Mouse (Mus musculus) neural tube, embryonic 14.5 days (tissue): ENCODE results near the gene Vps4a. TPM values are rescaled to one million over a fixed set of nuclear protein-coding genes. Genes with fewer than 3 reads are reported as not detected.

Source experiments
- ATAC-seq: fragments of 200-750 bp; cut with Nextera tagmentation; 2 replicates; pipeline ENCODE4 v1.8.0; 2017; ENCODE audit warnings: low read depth, mild to moderate bottlenecking, moderate TSS enrichment, moderate library complexity
- H3K27ac ChIP-seq: fragments of 300-500 bp; sonication (generic); 2 replicates; pipeline ENCODE4 v1.5.1; 2014; ENCODE audit warnings: low read depth, mild to moderate bottlenecking, control low read depth, low read length, moderate library complexity, mixed read lengths
- H3K27me3 ChIP-seq: fragments of 300-500 bp; sonication (generic); 2 replicates; pipeline ENCODE4 v1.6.1; 2014; ENCODE audit warnings: low read length; ENCODE audit not compliant: control insufficient read depth, insufficient read depth
- H3K36me3 ChIP-seq: fragments of 300-500 bp; sonication (generic); 2 replicates; pipeline ENCODE4 v1.6.1; 2014; ENCODE audit warnings: low read length, mixed read lengths; ENCODE audit not compliant: control insufficient read depth, insufficient read depth
- H3K4me1 ChIP-seq: fragments of 300-500 bp; sonication (generic); 2 replicates; pipeline ENCODE4 v1.6.1; 2014; ENCODE audit warnings: low read length; ENCODE audit not compliant: control insufficient read depth, insufficient read depth
- H3K4me2 ChIP-seq: fragments of 300-500 bp; sonication (generic); 2 replicates; pipeline ENCODE4 v1.6.1; 2014; ENCODE audit warnings: mild to moderate bottlenecking, low read depth, low read length, control low read depth
- H3K4me3 ChIP-seq: fragments of 300-500 bp; sonication (generic); 2 replicates; pipeline ENCODE4 v1.5.1; 2014; ENCODE audit warnings: low read depth, low read length, control low read depth, mixed read lengths
- H3K9ac ChIP-seq: fragments of 300-500 bp; sonication (generic); replicated peaks from 2 replicates; pipeline ENCODE4 v1.6.1; 2014; ENCODE audit warnings: low read depth, mild to moderate bottlenecking, control low read depth, low read length, mixed read lengths
- H3K9me3 ChIP-seq: fragments of 300-500 bp; sonication (generic); 2 replicates; pipeline ENCODE4 v1.6.1; 2016; ENCODE audit warnings: low read length; ENCODE audit not compliant: control insufficient read depth
- WGBS: fragments of 180-500 bp; shearing (Covaris S2); extraction: QIAGEN DNeasy Blood & Tissue Kit; methylation state at CpG from one replicate; pipeline ENCODE4 v1.1.7; 2014; 5-methylcytosine and 5-hydroxymethylcytosine counted together
- polyA plus RNA-seq: library from polyadenylated mRNA; unstranded; fragments of >200 nt; fragmentation: Nextera tagmentation; extraction: Ambion mirVana; gene quantifications from 2 replicates; pipeline ENCODE4 v1.2.1, GENCODE M21; 2014

Vps4a gene
- polyA plus RNA-seq, 1 experiment from 2014 or later: 155 TPM

DNA sequence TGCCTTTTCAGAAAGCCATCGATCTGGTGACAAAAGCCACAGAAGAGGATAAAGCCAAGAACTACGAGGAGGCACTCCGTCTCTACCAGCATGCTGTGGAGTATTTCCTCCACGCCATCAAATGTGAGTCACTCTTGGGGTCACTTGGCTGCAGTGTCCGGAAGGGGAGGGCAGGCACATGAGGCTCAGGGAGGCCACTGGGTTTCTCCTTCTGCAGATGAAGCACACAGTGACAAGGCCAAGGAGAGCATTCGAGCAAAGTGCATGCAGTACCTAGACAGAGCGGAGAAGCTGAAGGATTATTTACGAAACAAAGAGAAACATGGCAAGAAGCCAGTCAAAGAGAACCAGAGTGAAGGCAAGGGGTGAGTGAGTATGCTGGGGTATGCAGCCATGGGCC is 5.6 kb downstream of the Vps4a start:
- 89% methylated on average over 8 of the region's 8 CpGs for WGBS
- ATAC-seq: no peak
- no peak overlapping the region for H3K9ac ChIP-seq
- peaks cover 15% of the 10 kb centered on the region; the same call in 1 of the 2 replicates for H3K4me1 ChIP-seq
- no peaks in the 10 kb centered on the region for H3K27me3 ChIP-seq
- no peak overlapping the region for H3K4me2 ChIP-seq
- no peak overlapping the region for H3K27ac ChIP-seq
- no peak overlapping the region for H3K4me3 ChIP-seq
- peaks cover 32% of the 10 kb centered on the region for H3K36me3 ChIP-seq
- no peaks in the 10 kb centered on the region for H3K9me3 ChIP-seq

DNA sequence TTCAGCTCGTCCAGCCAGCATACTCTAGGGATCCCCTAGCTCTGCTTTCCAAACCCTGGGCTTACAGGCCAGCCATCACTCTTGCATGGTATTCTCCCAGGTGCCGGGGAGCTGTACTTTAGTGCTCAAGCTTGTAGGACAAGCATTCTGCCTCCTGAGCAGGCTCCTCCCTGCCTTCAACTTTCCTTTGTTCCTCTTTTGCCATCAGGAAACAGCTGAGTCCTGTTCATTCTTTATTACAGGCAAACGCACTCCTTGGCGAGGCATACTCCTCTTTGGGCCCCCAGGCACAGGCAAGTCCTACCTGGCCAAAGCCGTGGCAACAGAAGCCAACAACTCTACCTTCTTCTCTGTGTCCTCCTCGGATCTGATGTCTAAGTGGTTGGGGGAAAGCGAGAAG is 9.6 kb downstream of the Vps4a start:
- 85% methylated on average over 7 of the region's 7 CpGs for WGBS
- Histone ChIP-seq H3K27me3 (no peaks in the 10 kb centered on the region), H3K9me3 (no peaks in the 10 kb centered on the region), H3K4me1 (no peaks in the 10 kb centered on the region), H3K27ac (no peak overlapping the region), H3K4me2 (no peak overlapping the region), H3K36me3 (peaks cover 70% of the 10 kb centered on the region), H3K9ac (no peak overlapping the region), H3K4me3 (no peak overlapping the region)
- ATAC-seq: no peak

DNA sequence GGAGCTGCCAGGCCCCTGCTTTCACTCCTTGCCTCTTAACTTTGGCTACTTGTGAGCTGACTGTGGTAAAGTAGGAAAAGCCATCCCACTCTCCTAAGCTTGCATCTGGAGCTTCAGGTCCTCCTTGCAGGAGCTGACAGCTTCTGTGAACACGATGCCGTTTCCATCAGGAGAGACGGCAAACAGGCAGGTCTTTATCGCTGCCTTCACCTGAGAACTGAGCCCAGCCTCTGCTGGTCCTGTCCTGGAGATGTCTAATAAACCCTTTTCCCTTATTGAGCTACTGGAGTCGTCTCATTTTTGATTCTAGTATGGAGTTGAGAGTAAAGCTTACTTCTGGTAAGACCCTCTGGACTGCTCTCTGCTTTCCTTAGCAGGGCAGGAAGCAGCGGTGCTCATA is 14.5 kb downstream of the Vps4a start:
- Histone ChIP-seq H3K27ac (no peak overlapping the region), H3K4me3 (no peak overlapping the region), H3K36me3 (peaks cover 69% of the 10 kb centered on the region), H3K27me3 (no peaks in the 10 kb centered on the region; the same call in 1 of the 2 replicates), H3K9me3 (no peaks in the 10 kb centered on the region), H3K4me1 (0 out of 2 replicates have a peak, but pooled peaks cover 2% of the 10 kb centered on the region), H3K4me2 (no peak overlapping the region), H3K9ac (no peak overlapping the region)
- 96% methylated on average over 6 of the region's 6 CpGs for WGBS
- no peak for ATAC-seq

DNA sequence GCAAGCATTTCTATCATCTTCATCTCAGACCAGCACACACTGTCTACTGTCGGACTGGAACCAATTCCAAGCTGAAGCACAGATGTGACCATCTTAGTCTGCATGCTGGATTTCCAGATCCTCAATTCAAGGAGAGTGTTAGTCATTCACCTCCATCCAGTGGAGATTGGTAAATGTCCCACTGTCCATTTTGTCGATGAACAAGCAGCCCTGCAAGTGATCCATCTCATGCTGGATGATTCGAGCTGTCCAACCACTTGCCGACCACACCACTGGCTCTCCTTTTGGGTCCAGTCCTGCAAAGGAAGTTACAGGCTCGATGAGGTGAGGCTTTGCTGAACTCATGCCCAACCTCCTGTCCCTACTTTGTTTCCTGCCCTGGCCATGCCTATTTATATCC is 16.0 kb downstream of the Vps4a start:
- Histone ChIP-seq H3K27ac (no peak overlapping the region), H3K4me3 (no peak overlapping the region), H3K9ac (no peak overlapping the region), H3K27me3 (no peaks in the 10 kb centered on the region; the same call in 1 of the 2 replicates), H3K9me3 (no peaks in the 10 kb centered on the region), H3K4me2 (no peak overlapping the region), H3K36me3 (peaks cover 68% of the 10 kb centered on the region), H3K4me1 (0 out of 2 replicates have a peak, but pooled peaks cover 2% of the 10 kb centered on the region)
- no peak for ATAC-seq
- 92% methylated on average over 5 of the region's 5 CpGs for WGBS

DNA sequence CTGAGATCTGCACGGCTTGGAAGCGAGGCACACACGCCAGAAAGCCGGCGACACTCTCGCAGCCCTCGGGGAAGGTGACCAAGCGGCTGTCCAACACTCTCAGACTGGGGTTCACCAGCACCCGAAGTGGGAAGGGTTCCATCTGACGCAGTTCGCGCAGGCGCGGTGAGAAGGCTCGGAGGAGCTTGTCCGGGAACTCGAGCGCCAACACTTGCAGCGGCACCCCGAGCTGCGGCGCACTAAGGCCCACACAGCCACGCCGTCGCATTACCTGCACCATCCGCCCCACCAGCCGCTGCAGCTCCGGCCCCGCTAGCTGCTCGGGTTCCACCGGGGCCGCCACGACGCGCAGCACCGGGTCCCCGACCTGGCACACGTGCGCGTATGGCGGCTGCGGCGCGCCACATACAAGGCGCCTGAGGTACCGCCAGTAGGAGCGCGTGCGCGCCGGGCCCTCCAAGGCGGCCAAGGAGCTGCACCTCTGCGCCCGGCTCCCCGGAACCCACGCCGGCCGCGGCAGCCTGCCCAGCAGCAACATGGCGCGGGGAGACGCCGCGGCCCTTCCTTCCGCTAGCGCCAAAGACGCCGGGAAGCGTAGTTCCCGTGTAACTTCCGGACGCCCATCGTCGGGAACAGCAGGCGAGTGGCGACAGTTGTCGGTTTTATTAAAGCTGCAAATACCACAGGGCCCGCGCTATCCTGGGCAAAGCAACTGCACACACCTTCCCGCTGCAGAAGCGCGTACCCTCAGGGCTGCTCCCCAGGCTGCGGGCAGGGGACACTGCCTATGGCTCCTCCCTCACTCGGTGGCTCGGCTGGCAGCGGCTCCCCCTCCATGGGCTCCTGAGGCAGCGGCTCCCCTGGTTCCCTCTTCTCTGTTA is 17.3 kb downstream of the Vps4a start, which contains the start of gene Pdf:
Pdf (minus strand) TSS at position 554 of the 881 bp plus-strand sequence.
- Histone ChIP-seq H3K4me1 (0 out of 2 replicates have a peak, but pooled peaks cover 2% of the 10 kb centered on the region), H3K27me3 (no peaks in the 10 kb centered on the region; the same call in 1 of the 2 replicates), H3K9ac (peak within 1 kb of the TSS; percentile 54), H3K9me3 (no peaks in the 10 kb centered on the region), H3K27ac (peak within 1 kb of the TSS; percentile 78), H3K4me3 (peak within 1 kb of the TSS; percentile 57), H3K4me2 (peak within 1 kb of the TSS; percentile 93), H3K36me3 (peaks cover 65% of the 10 kb centered on the region)
- under 1% methylated on average over 85 of the region's 87 CpGs for WGBS
- peak; percentile 87 for ATAC-seq

DNA sequence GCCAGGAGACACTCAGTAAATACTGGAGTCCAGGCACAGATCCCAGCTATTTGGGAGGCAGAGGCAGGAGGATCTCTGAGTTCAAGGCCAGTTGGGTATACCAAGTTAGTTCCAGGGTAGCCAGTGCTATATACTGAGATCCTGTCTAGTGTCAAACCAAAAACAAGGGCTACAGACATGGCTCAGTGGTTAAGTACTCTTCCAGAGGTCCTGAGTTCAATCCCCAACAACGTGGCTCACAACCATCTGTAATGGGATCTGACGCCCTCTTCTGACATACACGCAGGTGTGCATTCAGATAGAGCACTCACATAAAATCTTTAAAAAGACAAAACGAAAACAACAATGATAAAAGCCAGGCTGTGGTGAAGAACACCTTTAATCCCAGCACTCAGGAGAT is 18.5 kb downstream of the Vps4a start:
- H3K36me3 ChIP-seq: peaks cover 55% of the 10 kb centered on the region
- no peak for ATAC-seq
- H3K4me2 ChIP-seq: 0 out of 2 replicates have a peak overlapping the region, but pooled peaks have one; percentile 93
- no peak overlapping the region for H3K9ac ChIP-seq
- H3K27ac ChIP-seq: no peak overlapping the region
- H3K9me3 ChIP-seq: no peaks in the 10 kb centered on the region
- no peaks in the 10 kb centered on the region; the same call in 1 of the 2 replicates for H3K27me3 ChIP-seq
- WGBS: 96% methylated on average over 4 of the region's 4 CpGs
- no peak overlapping the region for H3K4me3 ChIP-seq
- H3K4me1 ChIP-seq: 0 out of 2 replicates have a peak, but pooled peaks cover 2% of the 10 kb centered on the region

DNA sequence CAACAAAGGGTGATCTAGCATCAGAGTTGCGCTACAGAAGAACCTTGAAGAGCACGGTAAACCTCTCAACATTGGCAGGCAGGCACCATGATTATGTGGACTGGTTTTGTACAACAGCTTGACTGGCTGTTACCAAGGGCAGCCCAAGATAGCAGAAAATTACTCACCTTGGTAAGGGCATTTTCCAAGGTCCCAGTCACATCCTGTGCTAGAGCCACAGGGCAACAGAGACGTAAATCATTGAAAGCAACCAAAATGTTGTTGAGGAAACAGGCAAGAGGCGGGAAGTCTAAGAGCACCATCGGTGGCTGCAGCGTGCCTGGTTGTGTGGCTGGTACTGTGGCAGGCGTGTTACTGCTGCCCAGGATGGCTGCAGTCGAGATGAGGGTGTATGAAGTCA is 21.0 kb downstream of the Vps4a start:
- H3K4me2 ChIP-seq: no peak overlapping the region
- H3K27ac ChIP-seq: no peak overlapping the region
- H3K36me3 ChIP-seq: peaks cover 30% of the 10 kb centered on the region
- H3K4me1 ChIP-seq: peaks cover 6% of the 10 kb centered on the region; the same call in 1 of the 2 replicates
- peaks cover 3% of the 10 kb centered on the region; the same call in 1 of the 2 replicates for H3K27me3 ChIP-seq
- no peaks in the 10 kb centered on the region for H3K9me3 ChIP-seq
- 97% methylated on average over 8 of the region's 8 CpGs for WGBS
- no peak overlapping the region for H3K9ac ChIP-seq
- ATAC-seq: no peak
- H3K4me3 ChIP-seq: no peak overlapping the region

DNA sequence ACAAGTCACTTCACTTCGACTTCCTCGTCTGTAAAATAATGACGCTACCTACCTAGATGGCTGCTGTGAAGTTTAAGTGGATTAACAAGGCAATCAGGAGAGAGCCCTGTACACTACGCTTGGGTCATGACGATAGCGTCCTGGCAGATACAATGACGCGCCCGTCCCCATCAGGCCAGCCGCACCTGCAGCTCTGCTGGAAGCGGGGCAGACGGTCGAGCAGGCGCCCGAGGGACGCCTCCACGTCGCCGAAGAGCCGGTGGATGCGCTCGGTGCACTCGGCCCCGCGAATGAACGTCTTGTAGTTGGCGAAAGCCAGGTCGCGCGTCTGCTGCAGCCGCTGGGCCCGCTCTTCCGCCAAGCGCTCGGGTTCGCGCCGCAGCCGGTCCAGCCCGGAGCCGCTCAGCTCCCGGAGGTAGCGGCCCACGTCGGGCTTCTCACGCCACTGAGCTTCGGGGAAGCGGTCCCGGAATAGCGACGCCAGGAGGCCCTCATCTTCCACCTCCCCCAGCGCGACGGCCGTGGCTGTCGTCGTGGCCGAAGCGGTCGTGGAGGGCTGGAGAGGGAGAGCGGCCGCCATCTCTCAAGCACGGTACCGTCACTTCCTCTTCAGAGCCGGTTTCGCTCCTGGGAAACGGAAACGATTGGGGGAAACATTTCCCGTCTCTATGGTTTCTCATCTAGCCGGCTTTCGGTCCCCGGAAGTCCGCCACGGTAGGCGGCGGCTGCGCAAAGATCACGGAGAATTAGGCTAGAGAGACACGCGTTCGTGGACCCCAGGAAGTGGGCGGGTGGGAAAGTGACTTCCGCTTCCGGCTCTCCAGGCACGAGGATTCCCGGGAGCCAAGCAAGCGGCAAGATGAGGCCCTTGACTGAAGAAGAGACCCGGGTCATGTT is 25.3 kb downstream of the Vps4a start, which contains the start of the genes Cog8 and Nip7:
Cog8 (minus strand) TSS at position 614 of the 897 bp plus-strand sequence.
Nip7 (plus strand) TSS at position 802 of the 897 bp plus-strand sequence.
- H3K4me2 ChIP-seq: peak within 1 kb of the TSS; percentile 98
- H3K27ac ChIP-seq: peak within 1 kb of the TSS; percentile 85
- ATAC-seq: peak; percentile 96
- peak within 1 kb of the TSS; percentile 97 for H3K4me3 ChIP-seq
- H3K36me3 ChIP-seq: peaks cover 31% of the 10 kb centered on the region
- H3K4me1 ChIP-seq: peaks cover 15% of the 10 kb centered on the region
- peak within 1 kb of the TSS; percentile 85 for H3K9ac ChIP-seq
- no peaks in the 10 kb centered on the region for H3K9me3 ChIP-seq
- under 1% methylated on average over 87 of the region's 88 CpGs for WGBS
- H3K27me3 ChIP-seq: 0 out of 2 replicates have a peak, but pooled peaks cover 3% of the 10 kb centered on the region
